30 mouse cellular contexts compared by ENCODE assay signal in the genomic region with DNA sequence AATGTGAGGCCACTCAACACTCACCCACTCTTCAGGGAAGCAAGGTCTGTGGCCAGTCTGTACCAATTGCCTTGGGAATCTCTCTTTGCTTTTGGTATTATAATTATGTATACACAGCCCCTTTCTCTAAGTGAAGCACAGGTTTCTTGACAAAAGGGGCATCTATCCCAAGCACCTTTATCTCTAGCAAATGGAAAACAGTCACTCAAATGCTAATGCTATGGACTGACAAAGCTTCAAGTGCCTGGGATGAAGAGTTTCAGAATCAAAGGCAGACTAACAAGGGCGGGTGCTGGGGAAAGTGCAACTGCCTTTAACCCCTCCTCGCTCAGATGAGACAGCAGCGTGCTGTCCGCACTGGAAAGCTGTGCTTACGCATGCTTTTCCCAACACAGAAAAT. TPM values are rescaled to one million over a fixed set of nuclear protein-coding genes. Genes with fewer than 3 reads are reported as not detected.
DNase-seq lines count a peak whose midpoint lies in the region; ATAC-seq and TF ChIP-seq lines count a peak whose summit lies in the region.
"Had no signal": no experiment of that assay in that cellular context is flagged by ENCODE, and none has a peak within 500 bp of the region (broad histone marks: within the 10 kb centered on the region; RNA-seq: fewer than 3 reads in every experiment).

No protein-coding gene starts in this region.

- TF ChIP-seq POLR2A in CH12.LX (IDR thresholded peaks at IDR 0.05; ENCODE audit: low read depth, low read length): no peak
- TF ChIP-seq POLR2A in brain, embryonic 14.5 days (IDR thresholded peaks at IDR 0.05; ENCODE audit: borderline replicate concordance, extremely low read depth, insufficient read depth, insufficient read length, poor library complexity, severe bottlenecking): no peak

- ATAC-seq in heart, embryonic 13.5 days (ENCODE audit: extremely low read depth, insufficient number of reproducible peaks, low FRiP score, low TSS enrichment): no peak
- ATAC-seq in hindbrain, embryonic 12.5 days (ENCODE audit: low FRiP score): no peak
- ATAC-seq: activated CD4-positive, CD25-positive, alpha-beta regulatory T cell, adult 4 months; CD4-positive, CD25-positive, alpha-beta regulatory T cell, adult 4 months; forebrain, embryonic 13.5 days; hindbrain, embryonic 16.5 days; midbrain, embryonic 16.5 days; Patski had no signal

- H3K9ac ChIP-seq in heart, embryonic 13.5 days: no peak overlapping the region
- H3K9ac ChIP-seq in CH12.LX (ENCODE audit: insufficient read depth, low read depth): no peak overlapping the region
- no peak overlapping the region for H3K9ac ChIP-seq in hindbrain, embryonic 12.5 days
- H3K9ac ChIP-seq: forebrain, embryonic 13.5 days; liver, embryonic 14.5 days had no signal

- TF ChIP-seq RAD21 in CH12.LX (IDR thresholded peaks at IDR 0.05; ENCODE audit: low read depth, low read length): no peak

- DNase-seq in heart, postnatal 4 days: no peak
- DNase-seq in CH12.LX (ENCODE audit: extremely low read depth) (no peak), ES-CJ7 (ENCODE audit: low read depth, low spot score) (peak; percentile 87)
- DNase-seq in brain, embryonic 14.5 days (ENCODE audit: low read depth): peak; percentile 13
- no peak for DNase-seq in spleen, postnatal 10 days (ENCODE audit: low spot score in 2 of 2)
- DNase-seq: adrenal gland, adult 8-10 months; cerebellum, adult 11 months; cerebellum, adult 9-10 months; cerebellum, postnatal 36 days; gastrocnemius, postnatal 36 days; heart, adult 2 months; kidney, adult 9 months; kidney, postnatal 10 days; layer of hippocampus, postnatal 36 days; left cerebral cortex, postnatal 4 days; lung, adult 2 months; lung, postnatal 10 days; right cerebral cortex, postnatal 25 days; thymus, postnatal 4 days had no signal

- 35% methylated on average over 5 of the region's 5 CpGs for WGBS in heart, embryonic 13.5 days
- 35% methylated on average over 5 of the region's 5 CpGs for WGBS in hindbrain, embryonic 12.5 days

- H3K9me3 ChIP-seq in heart, embryonic 13.5 days: no peaks in the 10 kb centered on the region
- no peaks in the 10 kb centered on the region for H3K9me3 ChIP-seq in CH12.LX (replicated peaks; ENCODE audit: low read length)
- no peaks in the 10 kb centered on the region for H3K9me3 ChIP-seq in hindbrain, embryonic 12.5 days (replicated peaks)
- H3K9me3 ChIP-seq: hindbrain, embryonic 10.5 days had no signal

- in situ Hi-C loops in CH12.LX (cut with MboI; ENCODE audit: low pct_ligation_motif_present, low pct_unique_long_range_greater_than_20kb, low sequenced_read_pairs): no loop called here

- no peak overlapping the region for H3K27ac ChIP-seq in heart, embryonic 13.5 days (replicated peaks)
- H3K27ac ChIP-seq in CH12.LX (ENCODE audit: insufficient read depth, low read depth): no peak overlapping the region
- no peak overlapping the region for H3K27ac ChIP-seq in hindbrain, embryonic 12.5 days
- H3K27ac ChIP-seq: forebrain, embryonic 13.5 days; heart, adult 2 months; hindbrain, embryonic 10.5 days; liver, embryonic 14.5 days had no signal

- dilution Hi-C loops in CH12.LX (cut with MboI; ENCODE audit: extremely low pct_ligation_motif_present, extremely low pct_unique_long_range_greater_than_20kb, low sequenced_read_pairs): no loop called here

- H3K4me2 ChIP-seq in heart, embryonic 13.5 days: peak overlapping the region; percentile 42
- peak overlapping the region; percentile 47; the same call in 1 of the 2 replicates for H3K4me2 ChIP-seq in CH12.LX (ENCODE audit: insufficient read depth, low read depth, poor library complexity, severe bottlenecking)
- H3K4me2 ChIP-seq in hindbrain, embryonic 12.5 days (replicated peaks): no peak overlapping the region
- H3K4me2 ChIP-seq: forebrain, embryonic 13.5 days; midbrain, embryonic 11.5 days had no signal

- no peak overlapping the region for H3K4me3 ChIP-seq in heart, embryonic 13.5 days
- no peak overlapping the region for H3K4me3 ChIP-seq in CH12.LX (replicated peaks in 1 of 3; ENCODE audit: low read depth in 2 of 3, low read length in 2 of 3, poor library complexity in 1 of 3)
- H3K4me3 ChIP-seq in hindbrain, embryonic 12.5 days: no peak overlapping the region
- H3K4me3 ChIP-seq: forebrain, embryonic 13.5 days; heart, adult 2 months; hindbrain, embryonic 10.5 days had no signal

- peaks cover 16% of the 10 kb centered on the region for H3K4me1 ChIP-seq in heart, embryonic 13.5 days
- peaks cover 5 to 85% of the 10 kb centered on the region in 2 experiments for H3K4me1 ChIP-seq in CH12.LX (ENCODE audit: control insufficient read depth in 1 of 2, insufficient read depth in 2 of 2)
- H3K4me1 ChIP-seq in hindbrain, embryonic 12.5 days: 0 out of 2 replicates have a peak, but pooled peaks cover 5% of the 10 kb centered on the region

- H3K36me3 ChIP-seq in heart, embryonic 13.5 days: no peaks in the 10 kb centered on the region
- H3K36me3 ChIP-seq in CH12.LX (replicated peaks in 1 of 2; ENCODE audit: control insufficient read depth in 1 of 2, insufficient read depth in 1 of 2, low read length in 1 of 2): peaks cover 0 to 6% of the 10 kb centered on the region in 2 experiments
- H3K36me3 ChIP-seq in hindbrain, embryonic 12.5 days: no peaks in the 10 kb centered on the region

- TF ChIP-seq EP300 in CH12.LX (IDR thresholded peaks at IDR 0.05; ENCODE audit: low read length): no peak

- H3K27me3 ChIP-seq in heart, embryonic 13.5 days (replicated peaks): no peaks in the 10 kb centered on the region
- no peaks in the 10 kb centered on the region for H3K27me3 ChIP-seq in CH12.LX (replicated peaks)
- no peaks in the 10 kb centered on the region for H3K27me3 ChIP-seq in hindbrain, embryonic 12.5 days
- H3K27me3 ChIP-seq: forebrain, embryonic 13.5 days; Patski had no signal

- peaks cover 60% of the 10 kb centered on the region for H3K79me2 ChIP-seq in CH12.LX (replicated peaks; ENCODE audit: control insufficient read depth, extremely low read depth, insufficient read depth, poor library complexity, severe bottlenecking)

- TF ChIP-seq CTCF in CH12.LX (conservative IDR thresholded peaks at IDR 0.05 in 1 of 2, IDR thresholded peaks at IDR 0.05 in 1 of 2; ENCODE audit: low read depth in 2 of 2, low read length in 2 of 2): no peak
- no peak for TF ChIP-seq CTCF in brain, embryonic 14.5 days (IDR thresholded peaks at IDR 0.05; ENCODE audit: borderline replicate concordance, extremely low read depth, insufficient read depth, insufficient read length)

TF ChIP-seq in CH12.LX, 34 proteins besides CTCF, POLR2A, EP300 and RAD21:
- no peak for TF ChIP-seq USF1 (IDR thresholded peaks at IDR 0.05; ENCODE audit: low read depth, low read length)
- TF ChIP-seq GABPA (IDR thresholded peaks at IDR 0.05; ENCODE audit: insufficient replicate concordance, low read depth, low read length): no peak
- no peak for TF ChIP-seq JUN (IDR thresholded peaks at IDR 0.05; ENCODE audit: insufficient read depth, low read depth, low read length)
- no peak for TF ChIP-seq TCF12 (IDR thresholded peaks at IDR 0.05; ENCODE audit: low read depth, low read length)
- no peak for TF ChIP-seq MYC (IDR thresholded peaks at IDR 0.05; ENCODE audit: low read depth, low read length)
- no peak for TF ChIP-seq MAFK (IDR thresholded peaks at IDR 0.05; ENCODE audit: insufficient replicate concordance, low read length)
- TF ChIP-seq ZKSCAN1 (IDR thresholded peaks at IDR 0.05; ENCODE audit: borderline replicate concordance, low read depth, low read length): no peak
- no peak for TF ChIP-seq HCFC1 (IDR thresholded peaks at IDR 0.05; ENCODE audit: low read depth, low read length)
- TF ChIP-seq SIN3A (IDR thresholded peaks at IDR 0.05; ENCODE audit: low read length): no peak
- TF ChIP-seq ETS1 (conservative IDR thresholded peaks at IDR 0.05; ENCODE audit: low read depth, low read length): no peak
- TF ChIP-seq RCOR1 (conservative IDR thresholded peaks at IDR 0.05; ENCODE audit: low read depth, low read length): no peak
- no peak for TF ChIP-seq ZMIZ1 (IDR thresholded peaks at IDR 0.05; ENCODE audit: low read depth, low read length)
- no peak for TF ChIP-seq PAX5 (IDR thresholded peaks at IDR 0.05; ENCODE audit: low read length)
- TF ChIP-seq NRF1 (IDR thresholded peaks at IDR 0.05; ENCODE audit: low read depth, low read length): no peak
- TF ChIP-seq UBTF (IDR thresholded peaks at IDR 0.05; ENCODE audit: low read depth, low read length): no peak
- no peak for TF ChIP-seq E2F4 (IDR thresholded peaks at IDR 0.05; ENCODE audit: insufficient replicate concordance, low read depth, low read length)
- no peak for TF ChIP-seq ZNF384 (IDR thresholded peaks at IDR 0.05; ENCODE audit: low read depth, low read length)
TF ChIP-seq in CH12.LX: peak in this region for 0.

RNA-seq across cellular contexts. Expression of a gene that starts 7.5 kb away (rescaled TPM):
- polyA plus RNA-seq in heart, embryonic 13.5 days (2015; fragmentation: Nextera tagmentation; extraction: Ambion mirVana): 55.4 and 60.3 TPM in 2 replicates
- total RNA-seq in heart, postnatal 4 days (2021): 10 to 100 TPM; 28.1 to 30.3 TPM
- total RNA-seq in CH12.LX (2012; rRNA removed) (59.2 and 60.4 TPM in 2 replicates), CH12.LX (2014; rRNA removed) (201 and 203 TPM in 2 replicates)
- 85.3 and 99.7 TPM in 2 replicates for polyA plus RNA-seq in CH12.LX (2012; ENCODE audit: insufficient read length, low read depth)
- polyA plus RNA-seq in brain, embryonic 14.5 days (2012; rRNA removed): 25.0 and 28.8 TPM in 2 replicates
- polyA plus RNA-seq in hindbrain, embryonic 12.5 days (2016; fragmentation: Nextera tagmentation; extraction: Ambion mirVana): 76.4 and 83.0 TPM in 2 replicates

RNA-seq across cellular contexts. Expression of a gene that starts 7.7 kb away (rescaled TPM):
- 4.5 TPM in 2 replicates for polyA plus RNA-seq in heart, embryonic 13.5 days (2015; fragmentation: Nextera tagmentation; extraction: Ambion mirVana)
- 1 to 10 TPM; 3.0 to 3.5 TPM for total RNA-seq in heart, postnatal 4 days (2021)
- 6.4 and 6.9 TPM in 2 replicates for total RNA-seq in CH12.LX (2012; rRNA removed)
- total RNA-seq in CH12.LX (2014; rRNA removed): 4.2 and 5.7 TPM in 2 replicates
- 4.8 and 5.1 TPM in 2 replicates for polyA plus RNA-seq in CH12.LX (2012; ENCODE audit: insufficient read length, low read depth)
- 6.6 and 7.5 TPM in 2 replicates for polyA plus RNA-seq in brain, embryonic 14.5 days (2012; rRNA removed)
- polyA plus RNA-seq in hindbrain, embryonic 12.5 days (2016; fragmentation: Nextera tagmentation; extraction: Ambion mirVana): 10.4 and 11.2 TPM in 2 replicates

Comparison
In these comparisons a context has a peak if more than half of its experiments do, and no peak if none do; other contexts are left out.
1. DNase-seq: peak in ES-CJ7 (single experiment) and brain, embryonic 14.5 days (single experiment); none in heart, postnatal 4 days (single experiment), CH12.LX (single experiment) and spleen, postnatal 10 days (0 of 2).